Mouse (Mus musculus) yolk sac, embryonic 10.5 days (tissue): ENCODE results near the gene Skap2.

Experiments
- DNase-seq: peaks from one replicate; pipeline ENCODE4 v3.0.0-alpha.2; 2017; ENCODE audit warnings: low spot score

Gene Skap2

DNA sequence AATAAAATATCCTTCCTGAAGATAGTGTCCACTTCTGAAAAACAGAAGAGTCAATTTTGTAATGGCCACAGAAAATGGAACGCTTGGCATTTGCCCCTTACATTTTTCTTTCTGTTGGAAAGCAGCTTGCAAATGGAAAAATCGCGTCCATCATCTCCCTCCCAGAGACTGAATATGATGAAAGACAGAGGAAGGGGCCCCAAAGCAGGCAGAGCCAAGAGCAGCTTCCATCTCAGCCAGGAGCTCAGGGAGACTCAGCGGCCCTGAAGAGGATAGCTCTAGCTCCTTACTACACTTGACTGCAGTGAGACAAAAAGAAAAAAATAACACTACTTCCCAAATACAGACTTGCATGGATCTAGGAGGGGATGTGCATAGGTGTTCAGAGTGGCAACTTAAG lies 122.5 kb downstream of the Skap2 start:
- DNase-seq, result no peak

DNA sequence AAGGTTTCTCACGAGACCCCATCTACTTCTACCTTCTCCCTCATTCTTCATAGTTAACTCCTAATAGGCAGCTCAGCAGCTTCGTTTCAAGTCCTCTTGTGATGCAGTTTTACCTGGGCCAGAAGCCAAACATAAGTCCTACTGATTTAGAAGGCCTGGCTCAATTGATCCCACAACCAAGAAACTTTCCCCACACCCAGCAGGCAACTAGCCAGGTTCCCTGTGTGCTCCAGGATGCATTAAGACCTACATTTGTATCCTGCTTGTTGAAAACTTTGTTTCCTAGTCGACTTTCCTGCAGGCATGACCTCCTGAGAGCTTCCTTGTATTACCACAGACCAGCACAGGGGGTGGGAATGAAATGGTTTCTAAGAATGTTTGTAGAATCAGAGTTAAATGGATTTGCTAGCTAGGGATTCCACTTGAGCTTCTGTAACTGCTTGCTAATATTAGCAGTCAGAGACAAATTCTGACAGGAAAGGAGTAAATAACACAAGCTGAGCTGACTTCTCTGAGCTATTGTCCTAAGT lies 125.4 kb downstream of the Skap2 start:
- no peak for DNase-seq

DNA sequence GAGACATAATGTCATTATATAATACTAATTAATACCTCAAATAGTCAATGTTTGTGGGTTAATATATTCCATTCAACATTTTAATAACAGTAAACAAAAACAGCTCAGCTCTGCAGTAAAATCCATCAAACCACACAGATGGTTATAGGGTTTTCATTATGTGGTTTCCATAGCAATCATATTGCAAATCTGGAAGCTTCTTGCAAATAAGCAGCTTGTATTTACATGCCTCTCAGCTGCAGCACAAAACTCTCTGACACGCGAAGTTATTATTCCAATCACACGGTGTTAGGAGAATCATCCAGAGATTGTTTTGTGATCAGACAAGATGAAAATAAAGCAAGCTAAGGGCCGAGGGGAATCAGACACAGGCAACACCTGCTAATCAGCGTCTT lies 129.5 kb downstream of the Skap2 start:
- DNase-seq, result no peak

DNA sequence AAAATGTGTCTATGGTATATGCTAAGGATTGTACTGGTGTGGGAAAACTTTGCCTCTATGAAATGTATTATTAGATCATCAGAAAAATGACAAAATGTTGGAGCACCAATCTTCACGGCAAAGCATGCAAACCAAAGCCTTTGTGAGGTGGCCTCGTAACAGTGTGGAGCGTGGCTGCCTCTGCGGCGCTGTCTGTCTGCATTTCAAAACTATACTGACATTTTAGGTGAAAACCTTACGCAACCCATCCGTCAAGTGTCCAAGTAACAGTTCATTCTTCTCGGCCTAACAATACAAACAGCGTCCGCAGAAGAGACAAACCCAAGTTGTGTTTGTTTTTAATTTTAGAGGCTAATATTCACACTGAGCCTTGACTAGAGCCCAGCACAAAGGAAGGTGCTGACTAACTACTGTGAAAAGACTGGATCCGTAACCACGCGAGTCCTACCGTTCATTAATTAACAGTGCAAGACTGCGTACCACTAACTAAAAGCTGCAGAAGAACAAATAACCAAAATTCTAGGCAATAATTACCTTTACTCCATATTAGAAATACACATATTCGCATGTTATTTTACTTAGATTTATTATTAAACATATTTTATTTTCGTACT lies 130.0 kb downstream of the Skap2 start:
- no peak for DNase-seq

DNA sequence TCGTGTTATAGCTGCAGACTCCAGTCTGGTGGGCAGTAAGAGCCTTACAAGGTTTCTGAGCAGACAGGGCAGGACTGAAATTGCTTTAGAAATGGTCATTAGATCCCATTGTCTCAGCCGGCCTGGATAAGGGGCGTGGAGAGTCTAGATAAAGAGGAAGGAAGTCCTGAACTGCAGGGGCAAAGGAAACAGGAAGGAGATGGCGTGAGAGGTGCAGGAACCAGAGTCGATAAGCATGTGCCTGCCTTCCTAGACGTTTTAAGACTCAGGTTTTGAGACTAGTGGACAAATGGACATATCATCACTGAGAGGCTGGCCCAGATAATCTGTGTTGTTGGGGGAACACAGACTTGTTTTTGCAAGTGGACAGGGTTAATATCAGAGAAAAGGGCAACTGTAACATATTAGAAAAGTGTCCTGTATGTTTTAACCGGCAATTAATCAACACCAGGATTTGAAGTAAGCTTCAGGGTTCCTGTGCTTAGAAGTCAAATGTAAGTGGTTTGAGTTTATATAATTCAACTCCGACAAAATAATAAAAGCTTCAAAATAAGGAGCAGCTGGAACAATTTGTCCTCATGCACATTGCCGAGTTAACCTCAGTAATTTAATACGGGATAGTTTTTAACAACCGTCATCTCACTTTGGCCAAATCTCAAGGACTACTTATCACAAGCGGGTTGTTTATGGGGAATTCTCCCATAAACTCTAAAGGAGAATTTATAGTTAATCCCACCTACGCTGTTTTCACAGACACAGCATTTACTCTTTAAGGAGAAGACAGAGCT lies 131.0 kb downstream of the Skap2 start:
- peak; percentile 32 for DNase-seq

DNA sequence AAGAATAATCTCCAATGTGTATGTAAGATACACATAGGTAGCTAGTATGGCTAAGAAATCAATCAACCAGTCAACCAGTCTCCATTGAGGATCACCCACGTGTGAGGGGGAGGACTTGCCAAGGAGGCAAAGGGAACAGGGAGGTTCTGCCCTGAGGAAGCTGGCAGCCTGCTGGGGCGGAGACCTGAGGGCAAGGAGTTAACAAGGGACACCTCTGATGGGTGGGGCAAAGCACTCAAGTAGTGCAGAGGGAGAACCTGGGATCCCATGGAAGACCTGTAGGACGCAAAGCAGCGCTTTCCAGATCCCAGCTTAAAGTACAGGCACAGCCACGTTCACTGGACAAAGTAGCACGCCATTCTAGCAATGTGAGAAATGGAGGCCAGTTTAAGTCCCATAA lies 131.6 kb downstream of the Skap2 start:
- DNase-seq, result no peak

DNA sequence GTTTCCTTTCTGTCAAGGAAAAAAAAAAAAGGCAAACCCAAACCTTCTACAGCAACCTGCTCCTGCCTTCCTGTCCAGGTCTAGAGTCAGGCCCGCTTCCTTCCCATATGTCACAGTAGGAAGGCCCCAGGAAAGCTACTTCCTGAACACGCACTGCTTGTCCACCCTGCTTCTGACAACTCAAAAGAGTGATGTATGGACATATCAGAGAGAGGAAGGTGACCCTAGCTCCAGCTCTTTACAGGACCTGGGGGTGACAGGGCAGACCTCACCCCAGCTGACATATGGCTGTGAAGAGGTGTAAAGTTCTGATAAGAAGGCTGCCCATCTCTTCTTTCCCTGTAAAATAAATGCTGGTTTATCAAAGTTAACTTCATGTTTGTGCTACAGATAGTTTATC lies 133.8 kb downstream of the Skap2 start:
- DNase-seq, result no peak

DNA sequence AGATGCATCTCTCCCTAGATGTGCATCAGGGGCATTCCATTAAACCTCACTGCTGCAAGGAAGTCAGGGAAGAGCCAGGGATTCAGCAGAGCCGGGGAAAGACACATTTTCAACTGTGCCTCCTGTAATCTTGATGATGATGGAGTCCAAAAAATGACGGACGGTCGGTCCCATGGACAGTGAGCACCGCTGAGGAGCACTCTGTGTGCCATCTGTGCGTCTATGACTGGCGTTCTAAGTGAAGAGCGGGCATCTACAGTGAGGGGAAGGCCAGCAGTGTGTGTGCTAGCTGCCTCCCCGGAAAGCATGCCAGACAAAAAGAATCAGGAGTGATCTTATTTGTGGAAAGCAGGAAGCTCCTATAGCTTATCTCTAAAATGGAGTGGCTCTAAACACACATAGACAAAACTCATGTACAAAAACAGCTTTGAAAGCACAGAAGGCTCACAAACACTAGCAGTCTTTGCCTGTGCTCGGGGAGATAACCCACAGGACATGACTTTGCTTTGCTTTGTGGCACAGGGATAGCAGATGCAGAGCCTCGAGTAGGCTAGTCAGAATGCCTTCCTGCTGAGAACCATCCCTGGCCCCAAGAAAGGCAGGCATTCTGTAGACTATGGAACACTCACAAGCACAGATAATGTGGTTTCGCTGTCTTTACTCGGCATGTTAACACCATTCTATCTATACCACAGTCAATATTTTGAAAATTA lies 135.4 kb downstream of the Skap2 start:
- no peak for DNase-seq

DNA sequence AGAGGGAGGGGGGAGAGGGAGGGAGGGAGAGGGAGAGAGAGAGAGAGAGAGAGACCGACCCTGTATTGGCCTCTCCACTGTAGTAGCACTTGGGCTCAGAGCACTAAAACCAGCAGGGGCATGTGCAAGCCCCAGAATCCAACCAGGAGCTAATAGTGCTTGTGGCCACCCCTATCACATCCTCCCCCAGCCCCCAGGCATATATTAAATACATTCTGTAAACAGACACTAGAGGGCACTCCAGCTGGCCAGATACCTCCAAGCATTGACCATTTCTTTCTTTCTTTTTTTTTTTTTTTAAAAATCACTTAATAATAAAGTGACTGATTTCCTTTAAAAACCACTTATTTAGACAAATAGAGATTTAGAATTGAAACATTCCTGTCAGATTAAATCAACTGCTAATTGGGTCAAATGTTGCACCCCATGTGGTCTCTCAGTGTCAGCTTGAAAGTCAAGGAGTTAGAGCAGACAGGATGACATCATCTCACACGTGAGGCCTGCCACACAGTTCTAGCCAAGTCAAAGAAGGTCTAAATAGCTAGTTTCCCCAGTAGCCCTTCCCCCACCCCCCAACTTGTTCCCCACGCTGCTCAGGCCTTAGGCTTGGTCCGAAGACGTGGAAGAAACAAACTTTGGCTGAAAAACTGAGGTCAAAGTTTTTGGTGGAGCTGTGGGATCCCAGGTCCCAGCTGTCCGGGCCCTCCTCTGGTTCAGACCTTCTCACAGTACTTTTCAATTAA lies 136.3 kb downstream of the Skap2 start:
- DNase-seq, result no peak

DNA sequence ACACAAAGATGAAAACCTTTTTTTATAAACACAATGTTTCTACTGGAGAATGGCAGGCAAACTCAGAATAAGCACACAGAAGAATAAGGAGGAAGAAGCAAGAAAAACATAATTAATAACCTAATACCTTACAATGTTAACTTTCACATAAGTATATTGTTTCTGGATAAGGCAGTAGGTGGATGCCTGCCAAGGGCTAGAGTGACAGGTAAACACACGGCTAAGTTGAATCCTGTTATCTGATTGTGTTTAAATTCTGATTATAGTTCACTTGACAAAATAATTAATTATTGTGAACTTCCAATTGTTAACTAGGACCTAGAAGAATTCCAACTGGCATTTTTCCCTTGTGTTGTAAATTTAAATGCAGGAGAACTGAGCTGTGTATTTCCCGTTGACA lies 138.3 kb downstream of the Skap2 start:
- no peak for DNase-seq

DNA sequence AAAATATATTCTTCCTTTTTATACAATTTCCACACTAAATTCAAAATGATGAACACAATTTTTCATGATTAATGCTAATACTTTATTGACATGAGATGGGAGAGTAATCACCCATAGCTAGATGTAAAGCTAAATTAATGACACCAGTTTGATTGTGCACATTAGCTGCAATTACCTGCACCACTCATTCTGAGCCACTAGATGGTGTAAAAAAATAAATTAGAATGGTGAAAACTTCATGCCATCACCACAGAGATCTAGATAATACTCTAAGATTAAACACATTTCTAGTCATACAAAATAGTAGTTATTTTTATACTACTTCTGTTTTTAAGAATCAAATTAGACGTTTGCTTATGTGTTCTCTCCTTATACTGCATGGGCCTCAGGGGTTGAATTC lies 141.2 kb downstream of the Skap2 start:
- no peak for DNase-seq

DNA sequence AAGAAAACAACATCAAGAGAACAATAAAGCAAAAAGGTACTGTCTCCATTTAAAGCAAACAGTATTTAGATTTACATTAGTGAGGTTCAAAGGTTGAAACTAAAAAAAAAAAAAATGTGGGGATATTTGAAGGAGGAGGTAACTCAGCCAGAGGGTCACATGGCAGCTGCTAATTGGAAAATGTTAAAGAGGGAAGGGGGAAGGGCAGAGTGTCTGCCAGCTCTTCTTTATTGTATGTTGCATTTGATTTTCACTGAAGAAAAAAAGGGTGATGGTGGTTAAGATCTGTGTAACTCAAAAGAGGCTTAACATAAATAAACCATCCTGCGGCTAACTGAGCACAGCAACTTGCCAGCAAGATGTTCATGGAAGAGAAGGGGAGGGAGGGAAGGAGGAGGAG lies 142.1 kb downstream of the Skap2 start:
- DNase-seq, result no peak

DNA sequence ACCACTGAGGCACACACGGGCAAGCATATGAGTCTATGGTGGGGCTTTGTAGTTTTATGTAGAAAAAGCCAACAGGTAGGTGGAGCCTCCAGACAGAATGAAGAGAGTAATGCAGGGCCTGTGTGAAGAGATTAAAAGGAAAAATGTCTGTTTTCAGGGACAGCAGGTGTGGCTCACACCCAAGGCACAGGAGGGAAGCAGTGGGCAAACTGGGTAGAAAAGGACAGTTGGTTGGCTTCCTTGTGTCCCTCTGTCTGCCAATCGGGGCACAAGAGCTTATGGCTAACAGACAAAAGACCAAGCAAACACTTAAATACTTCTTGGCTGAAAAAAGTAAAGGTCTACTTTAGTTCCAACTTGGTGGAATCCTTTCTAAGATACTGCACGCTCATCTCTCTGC lies 145.8 kb downstream of the Skap2 start:
- DNase-seq, result no peak

DNA sequence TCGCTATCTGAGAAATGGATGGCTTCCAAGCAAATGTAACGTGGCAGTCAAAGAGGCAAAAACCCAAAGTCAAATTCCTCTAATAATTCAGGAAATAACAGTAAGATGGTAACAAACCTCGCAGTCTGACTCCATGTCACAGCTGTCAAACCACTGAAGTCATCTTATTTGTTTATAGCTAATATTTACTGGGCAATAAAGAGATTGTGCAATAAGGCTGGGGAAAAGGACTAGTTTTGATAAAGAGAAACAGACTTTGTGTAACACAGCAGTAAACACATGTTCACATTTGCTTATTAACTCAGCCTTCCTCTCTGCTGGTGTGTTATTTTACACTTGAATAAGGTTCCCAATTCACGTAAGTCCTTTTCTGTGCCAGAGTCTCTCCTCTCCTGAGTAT lies 148.8 kb downstream of the Skap2 start:
- DNase-seq, result no peak

DNA sequence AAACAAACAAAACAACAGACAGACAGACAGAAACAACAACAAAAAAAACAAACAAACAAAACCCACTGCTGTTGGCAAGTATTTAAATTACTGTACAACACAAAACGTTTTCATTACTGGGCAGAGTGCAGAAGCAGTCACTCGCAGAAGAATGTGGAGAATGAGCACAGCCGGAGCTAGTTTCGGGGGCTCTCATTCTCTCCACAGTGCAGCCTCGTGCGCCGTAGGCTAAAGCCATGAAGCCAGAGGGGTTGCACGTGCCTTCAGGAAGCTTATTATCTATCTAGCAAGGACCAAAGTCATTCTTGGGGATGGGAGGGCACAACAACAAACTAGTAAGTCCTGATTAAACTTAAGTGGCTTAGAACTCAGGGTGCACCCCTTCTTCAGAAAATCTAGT lies 152.0 kb downstream of the Skap2 start:
- DNase-seq, result no peak

DNA sequence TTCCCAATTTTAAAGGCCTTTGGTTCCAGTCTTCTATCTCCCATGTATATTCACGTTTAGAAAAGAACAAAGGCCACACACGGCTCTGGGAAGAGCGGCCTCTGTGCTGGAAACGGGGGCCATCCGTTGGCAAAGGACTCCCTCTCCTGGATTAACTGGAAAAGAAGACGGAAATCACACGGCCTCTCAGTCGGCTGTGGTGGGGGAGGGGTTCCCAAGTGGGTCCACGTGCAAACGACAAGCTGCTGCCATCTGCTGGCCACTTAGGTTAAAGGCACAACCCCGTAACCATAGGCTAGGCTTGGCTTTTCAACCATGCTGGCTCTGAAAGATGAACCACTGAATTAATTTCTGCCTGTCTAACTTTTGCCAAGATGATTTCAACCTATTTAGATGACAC lies 154.5 kb downstream of the Skap2 start:
- peak; percentile 88 for DNase-seq

DNA sequence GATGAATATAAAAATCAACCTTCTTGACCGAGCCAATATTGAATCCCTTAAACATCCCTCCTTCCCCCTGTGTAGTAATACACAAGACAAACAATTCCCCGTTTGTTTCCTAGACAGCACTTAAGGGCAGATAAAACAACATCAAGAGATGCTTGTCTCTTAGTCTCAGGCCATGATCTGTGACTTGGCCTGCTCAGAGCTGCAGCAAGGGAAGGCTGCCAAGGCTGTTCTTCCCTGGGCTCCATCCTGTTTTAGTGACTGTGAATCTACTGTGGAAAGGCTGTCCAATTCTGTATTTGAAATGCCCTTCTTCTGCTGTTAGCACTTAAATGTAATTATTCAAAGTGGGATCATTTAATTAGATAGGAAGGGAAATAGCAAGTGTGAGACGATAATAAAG lies 159.1 kb downstream of the Skap2 start:
- no peak for DNase-seq

DNA sequence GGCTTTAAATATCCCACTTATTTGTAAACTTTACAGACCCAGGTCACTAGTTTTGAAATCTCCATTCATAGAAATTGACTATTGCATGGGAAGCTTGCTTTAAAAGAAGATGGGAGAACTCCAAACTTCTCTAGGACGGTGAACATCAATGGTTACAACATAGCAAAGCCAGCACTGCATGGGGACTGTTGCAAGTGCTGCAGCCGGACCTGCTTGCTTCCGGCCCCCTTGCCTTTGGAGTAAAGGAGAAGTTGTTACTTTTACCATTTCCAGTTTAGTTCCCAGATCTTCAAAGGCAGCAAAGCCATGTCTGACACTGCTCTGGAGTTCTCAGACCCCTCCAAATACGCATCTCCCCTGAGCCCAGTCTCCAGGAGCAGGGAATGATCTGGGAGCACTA lies 159.7 kb downstream of the Skap2 start:
- DNase-seq, result no peak

DNA sequence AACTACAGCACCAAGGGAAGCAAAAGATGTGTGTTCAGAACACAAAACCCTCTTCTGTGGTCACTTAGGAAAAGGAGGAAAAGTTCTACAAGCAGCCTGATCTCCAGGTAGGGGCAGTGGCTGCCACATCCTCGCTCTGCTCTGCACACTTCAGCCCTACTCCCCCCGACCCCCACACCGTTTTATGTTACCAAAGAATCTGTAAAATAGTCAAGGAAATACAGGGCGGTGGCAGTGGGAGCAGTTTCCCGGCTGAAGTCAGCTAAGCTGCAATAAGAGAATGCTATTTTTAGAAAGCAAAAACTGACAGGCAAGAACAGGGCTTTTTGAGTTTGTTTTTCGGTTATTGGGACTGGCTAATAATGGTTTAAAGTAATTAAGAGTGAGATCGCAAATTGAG lies 160.8 kb downstream of the Skap2 start:
- no peak for DNase-seq

DNA sequence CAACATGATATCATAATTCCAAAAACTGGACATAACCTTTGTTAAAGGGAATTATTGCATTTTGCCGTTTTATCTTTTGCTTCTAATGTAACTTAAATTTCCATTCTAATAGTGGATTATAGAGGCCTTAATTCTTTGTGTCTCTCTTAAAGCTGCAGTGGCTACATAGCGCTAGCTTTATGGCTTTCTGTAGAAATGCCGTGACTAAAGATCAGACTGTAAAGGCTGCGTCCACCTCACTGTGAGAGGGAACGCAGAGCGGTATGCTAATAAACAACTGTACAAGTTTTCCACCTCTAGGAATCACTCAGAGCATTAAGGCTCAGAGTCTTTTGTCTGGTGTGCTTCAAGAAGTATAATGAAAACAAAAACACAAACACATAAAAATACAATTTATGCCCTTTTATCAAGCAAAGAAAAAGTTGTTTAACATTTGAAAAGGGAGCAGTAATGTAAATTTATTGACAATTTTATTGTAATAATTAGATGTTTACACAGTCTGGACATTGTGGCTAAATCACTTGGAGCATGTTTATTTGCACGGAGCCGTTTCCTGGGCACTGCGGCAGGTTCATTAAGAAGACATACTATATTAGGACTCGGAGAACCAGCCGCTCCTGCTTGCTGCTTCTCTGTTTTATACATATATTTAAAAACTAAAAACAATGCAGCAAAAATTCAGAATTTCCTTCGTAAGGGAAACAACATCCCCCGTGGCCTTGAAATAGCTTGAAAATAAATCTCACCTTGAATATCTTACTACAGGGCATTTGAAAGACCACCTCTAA lies 162.1 kb downstream of the Skap2 start:
- no peak for DNase-seq

DNA sequence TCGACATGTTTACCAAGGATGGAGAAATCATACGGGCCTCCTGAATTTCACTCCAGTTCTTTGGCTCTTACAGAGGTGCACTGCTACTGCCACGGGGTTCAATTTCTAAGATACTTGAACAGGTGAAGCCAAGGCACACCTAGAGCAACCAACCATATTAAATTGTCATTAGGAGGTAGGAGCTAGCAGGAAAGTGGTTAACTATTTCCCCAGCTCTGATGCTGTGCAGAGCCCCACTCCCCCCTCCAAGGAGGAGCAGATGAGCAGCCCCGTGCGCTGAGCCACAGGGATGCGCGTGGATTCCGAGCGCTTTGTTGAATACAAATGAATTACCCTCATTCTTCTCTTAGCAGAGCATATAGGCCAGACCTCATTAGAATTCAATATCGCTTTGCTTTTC lies 162.8 kb downstream of the Skap2 start:
- DNase-seq, result no peak

DNA sequence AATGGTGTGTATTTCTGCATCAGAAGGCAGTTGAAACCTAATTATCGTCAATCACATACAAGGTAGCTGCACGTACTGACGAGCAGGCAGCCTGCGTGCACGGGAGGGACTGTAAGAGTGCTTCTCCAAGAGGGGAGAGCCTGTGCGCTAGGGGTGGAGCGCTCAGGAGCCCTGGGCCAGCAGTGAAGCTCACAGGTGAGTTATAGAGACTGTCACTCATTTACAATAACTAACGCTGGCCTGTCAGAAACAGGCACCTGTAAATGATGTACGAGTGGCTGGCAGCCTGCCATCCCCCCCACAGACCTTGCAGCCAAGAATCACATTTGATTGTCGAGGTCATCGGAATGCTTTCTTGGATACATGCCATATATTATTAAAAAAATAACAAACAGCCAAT lies 168.2 kb downstream of the Skap2 start:
- no peak for DNase-seq
